Mouse (Mus musculus) limb, embryonic 12.5 days (tissue): Measurements from ENCODE around the gene Ptk6. TPM values are rescaled to one million over a fixed set of nuclear protein-coding genes. Genes with fewer than 3 reads are reported as not detected.
A peak's percentile ranks its signal among the peaks of the same experiment; 100 is the strongest.

ENCODE experiments used
- ATAC-seq: fragments of 200-750 bp; cut with Nextera tagmentation; 2 replicates; pipeline ENCODE4 v1.8.0; 2017; ENCODE audit warnings: low read depth, moderate TSS enrichment; ENCODE audit not compliant: insufficient number of reproducible peaks, insufficient read depth, low FRiP score, low TSS enrichment
- H3K27ac ChIP-seq: fragments of 300-500 bp; sonication (generic); 2 replicates; pipeline ENCODE4 v1.5.1; 2016; ENCODE audit warnings: mild to moderate bottlenecking, moderate library complexity
- H3K27me3 ChIP-seq: fragments of 300-500 bp; sonication (generic); 2 replicates; pipeline ENCODE4 v1.6.1; 2016; ENCODE audit warnings: mild to moderate bottlenecking, moderate library complexity
- H3K36me3 ChIP-seq: fragments of 300-500 bp; sonication (generic); 2 replicates; pipeline ENCODE4 v1.6.1; 2016; ENCODE audit warnings: mild to moderate bottlenecking, moderate library complexity
- H3K4me1 ChIP-seq: fragments of 300-500 bp; sonication (generic); replicated peaks from 2 replicates; pipeline ENCODE4 v1.6.1; 2016
- H3K4me2 ChIP-seq: fragments of 300-500 bp; sonication (generic); 2 replicates; pipeline ENCODE4 v1.6.1; 2016; ENCODE audit warnings: mild to moderate bottlenecking, moderate library complexity
- H3K4me3 ChIP-seq: fragments of 300-500 bp; sonication (generic); replicated peaks from 2 replicates; pipeline ENCODE4 v1.5.1; 2016; ENCODE audit warnings: mild to moderate bottlenecking
- H3K9ac ChIP-seq: fragments of 300-500 bp; sonication (generic); replicated peaks from 2 replicates; pipeline ENCODE4 v1.6.1; 2016; ENCODE audit warnings: mild to moderate bottlenecking, moderate library complexity
- H3K9me3 ChIP-seq: fragments of 300-500 bp; sonication (generic); 2 replicates; pipeline ENCODE4 v1.6.1; 2016; ENCODE audit warnings: mild to moderate bottlenecking, moderate library complexity
- WGBS: fragments of 180-500 bp; shearing (Covaris S2); methylation state at CpG from one replicate; pipeline ENCODE4 v1.1.7; 2016; 5-methylcytosine and 5-hydroxymethylcytosine counted together
- polyA plus RNA-seq: library from polyadenylated mRNA; unstranded; fragments of >200 nt; fragmentation: Nextera tagmentation; extraction: Ambion mirVana; gene quantifications from 2 replicates; pipeline ENCODE4 v1.2.1, GENCODE M21; 2016

Ptk6 gene
- polyA plus RNA-seq, 1 experiment from 2014 or later: not detected

DNA sequence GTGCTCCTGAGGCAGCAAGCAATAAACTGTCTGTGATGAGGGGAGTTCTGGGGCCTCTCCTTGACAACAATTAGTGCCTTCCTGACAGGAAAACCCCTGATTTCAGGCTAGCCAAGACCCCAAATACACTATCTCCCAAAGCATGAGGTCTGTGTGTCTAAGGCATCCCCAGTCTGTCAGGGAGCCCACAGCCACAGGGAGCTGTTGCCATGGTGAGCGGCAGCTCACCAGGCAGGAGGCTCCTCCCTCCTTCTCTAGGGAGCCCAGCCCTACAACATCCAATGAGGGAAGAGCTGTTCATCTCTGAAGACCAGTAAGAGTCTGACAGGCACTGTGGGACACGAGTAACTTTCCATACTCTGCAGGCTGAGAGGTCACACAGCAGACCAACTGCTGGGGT is 42.8 kb downstream of the Ptk6 start:
- ATAC-seq: no peak
- Histone ChIP-seq H3K9ac (no peak overlapping the region), H3K4me1 (peaks cover 10% of the 10 kb centered on the region; the same call in 1 of the 2 replicates), H3K4me3 (no peak overlapping the region), H3K36me3 (no peaks in the 10 kb centered on the region), H3K27ac (no peak overlapping the region), H3K9me3 (0 out of 2 replicates have a peak, but pooled peaks cover 5% of the 10 kb centered on the region), H3K27me3 (peaks cover 54% of the 10 kb centered on the region), H3K4me2 (no peak overlapping the region)
- 0% methylated on average over 2 of the region's 2 CpGs for WGBS

DNA sequence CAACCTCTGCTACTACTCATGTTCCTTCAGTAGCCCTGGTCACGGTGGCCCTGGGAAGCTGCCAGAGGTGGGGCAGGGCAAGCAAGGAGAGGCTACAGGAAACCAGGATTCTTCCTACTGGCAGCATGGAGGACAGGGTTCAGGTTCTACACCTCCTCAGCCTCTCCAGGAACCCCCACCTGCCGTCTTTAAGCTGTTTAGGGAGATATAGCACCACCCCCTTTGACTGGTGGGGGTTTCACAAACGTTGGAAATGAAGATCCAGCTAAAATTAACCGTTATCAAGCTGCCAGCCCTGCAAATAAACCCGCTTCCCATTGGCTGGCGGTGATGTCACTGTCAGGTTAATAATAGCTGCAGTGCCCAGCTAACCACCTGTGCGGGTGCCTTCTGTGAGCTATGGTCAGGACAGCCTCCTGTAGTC is 43.5 kb downstream of the Ptk6 start:
- 0 out of 2 replicates have a peak, but pooled peaks cover 5% of the 10 kb centered on the region for H3K9me3 ChIP-seq
- no peak overlapping the region for H3K9ac ChIP-seq
- no peaks in the 10 kb centered on the region for H3K36me3 ChIP-seq
- peaks cover 10% of the 10 kb centered on the region; the same call in 1 of the 2 replicates for H3K4me1 ChIP-seq
- no peak for ATAC-seq
- H3K27ac ChIP-seq: no peak overlapping the region
- H3K4me2 ChIP-seq: no peak overlapping the region
- WGBS: 57% methylated on average over 7 of the region's 7 CpGs
- no peak overlapping the region for H3K4me3 ChIP-seq
- peaks cover 61% of the 10 kb centered on the region for H3K27me3 ChIP-seq

GRCm38 (mm10) chr2:181158471-181158870 is 44.1 kb downstream of the Ptk6 start:
- no peak overlapping the region for H3K9ac ChIP-seq
- H3K4me3 ChIP-seq: no peak overlapping the region
- ATAC-seq: no peak
- 86% methylated on average over 2 of the region's 2 CpGs for WGBS
- no peaks in the 10 kb centered on the region for H3K36me3 ChIP-seq
- no peak overlapping the region for H3K4me2 ChIP-seq
- H3K9me3 ChIP-seq: 0 out of 2 replicates have a peak, but pooled peaks cover 2% of the 10 kb centered on the region
- H3K27me3 ChIP-seq: peaks cover 66% of the 10 kb centered on the region
- H3K27ac ChIP-seq: no peak overlapping the region
- H3K4me1 ChIP-seq: peaks cover 10% of the 10 kb centered on the region; the same call in 1 of the 2 replicates

DNA sequence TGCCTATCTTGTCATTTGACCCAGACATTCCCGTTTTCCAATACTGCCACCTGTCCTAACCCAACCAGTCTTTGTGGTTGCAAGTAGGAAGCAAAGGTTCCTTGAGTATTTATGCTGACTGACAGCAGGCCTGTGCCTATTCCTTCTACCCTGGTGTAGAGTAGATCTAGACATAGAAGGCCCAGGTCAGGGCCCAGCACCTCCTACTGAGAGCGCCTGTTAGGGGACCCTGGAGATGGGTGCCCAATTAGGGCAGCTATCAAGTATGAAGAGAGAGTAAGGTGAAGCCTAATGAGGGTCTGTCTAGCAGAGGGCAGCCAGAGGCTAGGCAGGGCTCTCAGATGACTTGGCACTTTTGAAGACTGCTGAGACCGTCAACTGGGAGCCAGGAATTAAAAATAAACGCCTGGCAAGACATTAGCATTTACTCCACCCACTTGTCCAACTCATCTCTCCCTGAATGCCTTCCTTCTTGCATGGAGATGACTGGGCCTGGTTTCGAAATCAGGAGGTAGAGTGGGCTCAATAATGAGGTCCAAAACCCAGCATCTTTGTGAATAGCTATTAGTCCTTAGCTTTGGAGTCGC is 44.8 kb downstream of the Ptk6 start:
- H3K36me3 ChIP-seq: no peaks in the 10 kb centered on the region
- H3K4me1 ChIP-seq: peaks cover 10% of the 10 kb centered on the region; the same call in 1 of the 2 replicates
- peaks cover 73% of the 10 kb centered on the region for H3K27me3 ChIP-seq
- WGBS: 68% methylated on average over 6 of the region's 6 CpGs
- H3K27ac ChIP-seq: no peak overlapping the region
- ATAC-seq: no peak
- no peak overlapping the region for H3K4me2 ChIP-seq
- no peak overlapping the region for H3K9ac ChIP-seq
- H3K4me3 ChIP-seq: no peak overlapping the region
- H3K9me3 ChIP-seq: no peaks in the 10 kb centered on the region

GRCm38 (mm10) chr2:181157180-181157579 is 45.4 kb downstream of the Ptk6 start:
- Histone ChIP-seq H3K27me3 (peaks cover 78% of the 10 kb centered on the region), H3K4me2 (peak overlapping the region; percentile 61; the same call in 1 of the 2 replicates)
- 72% methylated on average over 4 of the region's 4 CpGs for WGBS

DNA sequence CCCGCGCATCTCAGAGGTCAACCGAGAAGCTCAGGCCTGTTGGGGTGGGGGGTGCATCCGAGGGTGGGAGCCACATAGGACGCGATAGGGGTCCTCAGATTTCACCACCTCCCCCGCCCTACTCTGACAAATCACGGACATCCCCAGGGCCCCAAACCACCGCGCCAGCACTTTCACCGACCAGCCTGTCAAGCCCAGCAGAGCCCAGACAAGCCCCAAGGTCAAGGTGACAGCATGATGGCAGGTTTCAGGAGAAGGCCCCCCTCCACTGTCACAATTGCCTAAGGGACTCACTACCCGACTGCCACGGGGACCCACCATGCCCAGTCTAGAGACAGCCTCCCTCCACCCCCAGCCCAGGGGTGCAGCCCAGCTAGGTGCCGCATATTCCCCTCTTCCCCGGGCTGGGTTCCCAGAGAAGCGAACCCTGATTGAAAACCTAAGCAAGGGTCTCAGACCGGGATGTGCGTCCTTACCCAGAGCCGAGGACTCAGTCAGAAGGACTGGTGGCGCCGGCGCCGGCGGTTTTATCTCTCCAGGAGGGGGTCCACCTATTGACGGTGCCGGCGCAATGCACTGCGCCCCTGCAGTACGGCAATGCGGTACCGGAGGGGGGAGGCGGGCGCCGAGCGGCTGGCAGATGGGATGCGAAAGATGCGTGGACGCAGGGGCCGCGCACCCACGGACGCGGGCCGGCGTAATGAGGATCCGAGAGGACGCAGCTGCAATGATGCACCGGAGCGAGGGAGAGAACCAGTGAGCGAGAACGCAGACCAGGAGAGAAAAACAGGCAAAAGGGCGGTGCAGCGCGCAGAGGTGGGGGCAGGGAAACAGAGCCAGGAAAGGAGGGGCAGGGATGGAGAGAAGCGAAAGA is 46.1 kb downstream of the Ptk6 start, which contains the start of gene Eef1a2:
Eef1a2 (minus strand) TSS at position 767 of the 874 bp plus-strand sequence.
- Histone ChIP-seq H3K9me3 (no peaks in the 10 kb centered on the region), H3K4me3 (peak within 1 kb of the TSS; percentile 36), H3K4me1 (peaks cover 10% of the 10 kb centered on the region; the same call in 1 of the 2 replicates), H3K9ac (no peak within 1 kb of the TSS; the same call in 1 of the 2 replicates), H3K4me2 (peak within 1 kb of the TSS; percentile 61), H3K36me3 (no peaks in the 10 kb centered on the region), H3K27me3 (peaks cover 84% of the 10 kb centered on the region), H3K27ac (no peak within 1 kb of the TSS)
- ATAC-seq: no peak
- 3% methylated on average over 55 of the region's 55 CpGs for WGBS

More at GRCm38 (mm10) chr2:181157180-181157579, 45.4 kb downstream of the Ptk6 start:
- no peak for ATAC-seq
- H3K4me1 ChIP-seq: peaks cover 10% of the 10 kb centered on the region; the same call in 1 of the 2 replicates
- peak overlapping the region; percentile 36; the same call in 1 of the 2 replicates for H3K4me3 ChIP-seq
- H3K36me3 ChIP-seq: no peaks in the 10 kb centered on the region
- H3K9ac ChIP-seq: no peak overlapping the region
- no peaks in the 10 kb centered on the region for H3K9me3 ChIP-seq
- H3K27ac ChIP-seq: no peak overlapping the region

GRCm38 (mm10) chr2:181155801-181156200 is 46.8 kb downstream of the Ptk6 start:
- H3K4me1 ChIP-seq: peaks cover 10% of the 10 kb centered on the region; the same call in 1 of the 2 replicates
- peaks cover 91% of the 10 kb centered on the region for H3K27me3 ChIP-seq
- no peak overlapping the region for H3K4me2 ChIP-seq
- no peaks in the 10 kb centered on the region for H3K36me3 ChIP-seq
- no peak overlapping the region for H3K27ac ChIP-seq
- H3K4me3 ChIP-seq: no peak overlapping the region
- no peak overlapping the region for H3K9ac ChIP-seq
- no peaks in the 10 kb centered on the region for H3K9me3 ChIP-seq
- 70% methylated on average over 4 of the region's 4 CpGs for WGBS
- ATAC-seq: no peak

DNA sequence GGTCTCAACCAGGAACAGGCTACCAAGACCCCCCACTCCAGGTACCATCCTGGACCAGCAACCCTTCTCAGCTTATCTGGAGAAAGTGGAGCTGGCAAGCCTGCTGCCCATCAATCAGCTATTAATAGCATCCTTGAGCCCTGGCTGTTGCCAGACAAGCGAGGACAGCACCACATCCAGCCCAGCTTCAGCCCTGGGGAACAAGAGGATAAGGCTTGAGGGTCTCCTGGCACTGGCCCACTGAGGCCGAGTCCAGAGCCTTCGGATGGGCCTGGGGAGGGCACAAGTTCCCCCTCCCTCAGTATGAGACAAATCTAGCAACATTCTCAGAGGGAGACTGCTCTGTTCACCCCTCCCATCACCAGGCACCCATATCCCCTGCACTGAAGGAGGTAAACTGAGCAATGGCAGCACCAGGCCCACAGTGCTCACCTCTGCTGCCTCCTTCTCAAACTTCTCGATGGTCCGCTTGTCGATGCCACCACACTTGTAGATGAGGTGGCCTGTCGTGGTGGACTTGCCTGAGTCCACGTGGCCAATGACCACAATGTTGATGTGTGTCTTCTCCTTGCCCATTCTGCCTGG is 47.7 kb downstream of the Ptk6 start:
- no peaks in the 10 kb centered on the region for H3K9me3 ChIP-seq
- peaks cover 97% of the 10 kb centered on the region for H3K27me3 ChIP-seq
- no peak overlapping the region for H3K4me3 ChIP-seq
- H3K27ac ChIP-seq: no peak overlapping the region
- H3K4me1 ChIP-seq: peaks cover 9% of the 10 kb centered on the region; the same call in 1 of the 2 replicates
- no peak overlapping the region for H3K4me2 ChIP-seq
- no peak for ATAC-seq
- no peaks in the 10 kb centered on the region for H3K36me3 ChIP-seq
- WGBS: 80% methylated on average over 8 of the region's 8 CpGs
- 0 out of 2 replicates have a peak overlapping the region, but pooled peaks have one; percentile 34 for H3K9ac ChIP-seq

DNA sequence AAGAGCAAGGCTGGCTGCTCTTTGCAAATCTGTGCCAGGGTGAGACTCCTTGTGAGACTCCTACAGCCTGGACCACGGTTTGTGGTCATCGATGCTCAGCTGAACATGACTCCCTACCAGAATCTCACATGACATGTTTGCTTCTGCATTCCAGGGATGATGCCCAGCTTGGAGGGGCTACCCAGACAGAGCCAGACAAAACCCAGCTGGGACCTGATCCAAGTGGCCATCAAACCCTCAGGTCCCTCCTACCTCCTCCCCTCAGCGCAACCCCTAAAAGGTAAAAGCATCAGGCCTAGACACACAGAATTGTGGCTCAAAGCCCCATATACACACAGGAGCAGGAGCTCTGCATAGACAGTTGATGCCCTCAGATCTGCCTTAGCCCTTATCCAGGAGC is 48.2 kb downstream of the Ptk6 start:
- Histone ChIP-seq H3K36me3 (no peaks in the 10 kb centered on the region), H3K27ac (no peak overlapping the region), H3K4me2 (no peak overlapping the region), H3K27me3 (peaks cover 97% of the 10 kb centered on the region), H3K4me3 (no peak overlapping the region), H3K9ac (no peak overlapping the region), H3K4me1 (peaks cover 6% of the 10 kb centered on the region; the same call in 1 of the 2 replicates), H3K9me3 (no peaks in the 10 kb centered on the region)
- 83% methylated on average over 3 of the region's 3 CpGs for whole genome bisulfite sequencing
- ATAC-seq: no peak

DNA sequence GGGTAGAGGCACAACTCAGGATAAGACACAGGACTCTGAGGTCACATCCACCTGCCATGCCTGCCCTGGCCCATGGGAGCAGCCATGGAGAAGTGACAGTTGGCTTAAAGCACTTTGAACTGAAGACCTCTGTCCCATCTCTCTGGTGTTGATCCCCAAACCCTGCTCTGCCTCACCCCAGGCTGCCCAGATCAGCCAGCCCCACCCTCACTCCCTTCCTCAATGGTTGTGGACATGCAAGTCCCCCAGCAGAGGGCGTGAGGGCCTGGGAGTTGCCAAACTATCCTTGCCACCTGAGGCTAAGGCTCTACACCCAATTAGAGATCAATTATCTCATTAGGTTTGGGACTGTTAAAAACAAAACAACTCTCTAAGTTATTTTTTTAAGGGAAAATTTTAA is 48.8 kb downstream of the Ptk6 start:
- no peak overlapping the region for H3K4me3 ChIP-seq
- WGBS: 5% methylated on average over 1 of the region's 1 CpGs
- no peak overlapping the region for H3K4me2 ChIP-seq
- no peak overlapping the region for H3K9ac ChIP-seq
- no peak for ATAC-seq
- no peaks in the 10 kb centered on the region for H3K36me3 ChIP-seq
- peaks cover 6% of the 10 kb centered on the region; the same call in 1 of the 2 replicates for H3K4me1 ChIP-seq
- H3K27me3 ChIP-seq: peaks cover 97% of the 10 kb centered on the region
- no peak overlapping the region for H3K27ac ChIP-seq
- H3K9me3 ChIP-seq: no peaks in the 10 kb centered on the region

- Histone ChIP-seq H3K4me3 (no peak overlapping the region), H3K27ac (no peak overlapping the region), H3K9ac (no peak overlapping the region), H3K9me3 (no peaks in the 10 kb centered on the region), H3K27me3 (peaks cover 97% of the 10 kb centered on the region), H3K36me3 (no peaks in the 10 kb centered on the region), H3K4me2 (no peak overlapping the region), H3K4me1 (peaks cover 10% of the 10 kb centered on the region; the same call in 1 of the 2 replicates)
- WGBS: 89% methylated on average over 1 of the region's 1 CpGs
- no peak for ATAC-seq
Observed at GRCm38 (mm10) chr2:181153131-181153530, 49.5 kb downstream of the Ptk6 start.
